Mouse (Mus musculus): ENCODE results near the gene Cfap43.

Gene Cfap43

DNA sequence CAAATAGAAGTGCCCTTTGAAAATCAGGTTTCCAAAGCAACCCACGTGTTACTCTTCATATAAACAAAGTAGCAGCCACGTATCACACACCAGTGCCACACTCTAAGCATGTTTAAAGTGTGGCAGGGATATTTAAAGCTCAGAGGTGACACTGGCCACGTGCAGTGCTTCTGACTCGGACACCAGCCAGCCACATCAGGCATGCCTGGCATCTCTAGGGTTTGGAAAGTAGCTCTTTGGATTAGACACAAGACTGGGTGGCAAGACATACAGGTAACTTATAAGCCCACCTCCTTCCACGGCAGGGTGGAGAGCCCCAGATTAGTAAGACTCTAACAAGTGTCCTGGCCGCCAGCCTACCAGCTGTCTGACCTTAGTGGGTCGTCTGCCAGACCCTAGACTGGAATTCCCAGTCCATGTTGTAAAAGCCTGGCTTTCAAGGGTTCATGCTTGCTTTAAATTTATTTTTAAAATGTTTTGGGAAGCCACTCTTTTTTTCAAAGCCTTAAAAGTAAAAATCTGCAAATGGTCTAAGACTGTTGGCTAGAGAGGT is 33.8 kb downstream of the Cfap43 start:
- DNase-seq (ENCODE audit: low spot score), result no peak

DNA sequence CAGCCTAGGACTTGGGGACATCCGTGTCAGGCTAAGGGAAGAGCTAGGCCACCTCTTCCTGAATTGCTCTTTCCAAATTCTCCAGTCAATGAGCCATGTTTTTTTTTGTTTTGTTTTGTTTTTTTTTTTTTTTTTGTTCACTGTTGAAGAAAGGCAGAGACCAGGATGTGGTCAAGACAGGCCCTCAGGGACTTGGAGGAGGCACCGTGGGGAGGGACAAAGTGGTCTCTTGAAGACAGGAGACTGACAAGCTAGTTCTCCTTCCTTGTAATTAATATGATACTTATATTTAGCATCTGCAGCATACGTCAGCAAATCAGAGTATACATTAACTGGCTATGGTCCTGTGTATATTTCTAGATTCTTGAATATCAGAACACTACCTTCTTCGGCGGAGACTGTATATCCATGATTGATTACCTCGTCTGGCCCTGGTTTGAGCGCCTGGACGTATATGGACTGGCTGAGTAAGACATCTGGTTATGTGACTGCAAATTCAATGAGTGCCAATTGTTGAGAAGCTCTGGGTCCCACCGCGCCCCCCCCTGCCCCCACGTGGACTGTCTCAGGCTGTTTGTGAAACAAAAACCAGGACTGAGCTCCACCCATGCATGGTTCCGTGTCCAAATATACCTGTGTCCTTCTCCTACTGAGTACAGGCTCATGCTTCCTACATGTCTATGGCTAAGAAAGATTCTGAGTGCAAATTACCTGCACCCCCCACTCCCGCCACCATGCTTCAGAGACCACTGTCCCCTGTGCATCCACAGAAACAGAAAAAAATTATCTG is 34.6 kb downstream of the Cfap43 start:
- DNase-seq (ENCODE audit: low spot score), result no peak

DNA sequence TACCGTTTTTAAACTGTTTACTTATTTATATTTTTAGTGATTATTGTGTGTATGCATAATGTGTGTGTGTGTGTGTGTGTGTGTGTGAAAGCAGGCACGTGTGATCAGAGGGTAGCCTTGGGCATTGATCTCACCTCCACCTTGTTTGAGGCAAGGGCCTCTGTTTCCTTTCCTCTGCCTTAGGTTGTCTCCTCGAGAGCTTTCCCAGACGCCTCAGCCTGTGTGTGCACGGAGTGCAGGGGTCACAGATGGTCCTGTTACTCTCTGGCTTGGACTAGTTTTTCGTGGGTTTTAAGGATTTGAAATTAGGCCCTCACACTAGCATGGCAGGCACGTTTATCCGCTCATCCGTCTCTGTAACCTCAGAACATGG is 36.2 kb downstream of the Cfap43 start:
- no peak for DNase-seq (ENCODE audit: low spot score)

DNA sequence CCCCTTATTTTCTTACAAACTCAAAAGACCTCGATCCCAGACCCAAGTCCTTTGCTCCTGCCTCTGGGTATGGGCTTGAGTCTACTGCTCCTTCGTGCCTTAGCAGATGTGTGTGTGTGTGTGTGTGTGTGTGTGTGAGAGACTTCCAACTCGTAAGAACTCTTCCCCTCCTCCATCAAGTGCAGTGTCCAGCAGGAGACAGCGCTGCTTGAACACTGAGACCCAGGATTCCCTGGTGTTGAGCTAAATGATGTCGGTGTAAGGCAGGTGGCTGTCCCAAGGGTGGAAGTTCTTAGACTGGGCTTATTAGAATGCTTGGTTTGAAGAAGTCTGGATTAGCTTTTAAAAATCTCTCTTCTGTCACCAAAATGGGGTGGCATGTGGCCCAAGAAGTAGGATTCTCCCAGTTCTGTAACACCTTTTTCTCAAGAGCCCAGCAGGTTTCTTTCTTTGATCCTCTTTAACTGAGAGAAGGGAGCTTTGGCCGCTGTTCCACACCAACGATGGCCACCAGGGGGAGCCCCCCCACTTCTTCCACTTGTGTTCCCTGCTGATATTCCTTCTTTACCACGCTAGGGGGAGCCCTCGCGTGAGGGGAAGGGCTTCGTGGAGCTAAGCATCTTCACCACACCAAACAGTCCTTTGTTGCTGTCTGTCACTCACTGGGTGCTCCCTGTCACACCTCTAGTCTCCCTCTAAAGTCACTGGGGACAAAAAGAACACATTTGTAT is 36.8 kb downstream of the Cfap43 start:
- peak; percentile 91 for DNase-seq (ENCODE audit: low spot score)

DNA sequence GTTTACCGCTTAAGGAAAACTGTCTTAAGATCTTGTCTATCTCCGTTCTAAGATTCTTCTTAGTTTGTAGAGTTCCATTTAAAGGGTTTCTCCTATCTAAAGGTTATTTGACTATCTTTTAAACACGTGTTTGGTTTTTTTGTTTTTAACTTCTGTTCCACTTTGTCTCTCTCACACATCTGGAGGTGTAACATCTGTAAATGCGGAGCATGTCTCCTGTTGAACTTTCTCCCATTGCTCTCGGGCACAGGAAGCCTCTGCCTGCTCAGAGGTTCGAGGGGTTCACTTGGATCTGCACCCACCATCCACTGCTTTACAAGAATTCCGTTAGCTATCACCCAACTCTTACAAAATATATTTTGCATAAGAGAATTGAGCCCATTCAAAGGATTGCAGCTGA is 37.5 kb downstream of the Cfap43 start:
- no peak for DNase-seq (ENCODE audit: low spot score)

DNA sequence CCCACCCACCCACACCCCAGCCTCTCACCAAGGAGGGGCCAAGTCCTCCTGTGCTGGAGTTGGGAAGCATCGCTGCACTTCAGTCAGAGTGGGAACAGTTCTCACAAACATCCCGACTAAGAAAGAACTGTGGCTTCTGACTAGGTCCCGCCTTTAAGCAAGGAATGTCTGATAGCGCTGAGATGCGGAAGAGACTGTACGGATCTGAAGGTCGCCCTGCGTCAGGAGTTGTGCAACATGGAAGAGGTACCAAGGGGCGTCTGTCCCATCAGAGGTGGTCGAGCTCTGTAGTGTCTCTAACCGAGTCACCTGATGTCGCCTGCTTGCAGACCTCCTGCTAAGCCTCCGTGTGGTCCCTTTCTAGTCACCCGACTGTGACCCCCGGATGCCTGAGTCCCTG is 42.8 kb downstream of the Cfap43 start:
- no peak for DNase-seq (ENCODE audit: low spot score)

DNA sequence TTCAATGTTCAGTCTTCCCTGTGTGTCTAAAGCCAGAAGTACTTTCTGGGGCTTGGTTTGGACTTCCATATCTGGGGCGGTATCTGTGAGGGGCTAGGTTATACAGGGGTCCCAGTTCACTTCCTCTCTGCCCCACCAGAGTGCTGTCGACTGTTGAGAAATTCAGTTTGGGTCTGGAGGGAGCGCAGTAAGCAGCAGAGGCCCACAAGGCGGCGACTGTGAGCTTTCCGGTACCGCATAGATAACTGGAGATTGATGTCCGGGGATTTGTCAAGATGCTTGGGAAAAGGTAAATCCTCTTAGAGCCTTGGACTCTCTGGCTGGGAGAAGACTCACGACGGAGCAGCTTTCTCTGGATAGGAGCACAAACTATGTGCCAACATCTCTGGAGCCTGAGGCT is 47.6 kb downstream of the Cfap43 start:
- DNase-seq (ENCODE audit: low spot score), result no peak

DNA sequence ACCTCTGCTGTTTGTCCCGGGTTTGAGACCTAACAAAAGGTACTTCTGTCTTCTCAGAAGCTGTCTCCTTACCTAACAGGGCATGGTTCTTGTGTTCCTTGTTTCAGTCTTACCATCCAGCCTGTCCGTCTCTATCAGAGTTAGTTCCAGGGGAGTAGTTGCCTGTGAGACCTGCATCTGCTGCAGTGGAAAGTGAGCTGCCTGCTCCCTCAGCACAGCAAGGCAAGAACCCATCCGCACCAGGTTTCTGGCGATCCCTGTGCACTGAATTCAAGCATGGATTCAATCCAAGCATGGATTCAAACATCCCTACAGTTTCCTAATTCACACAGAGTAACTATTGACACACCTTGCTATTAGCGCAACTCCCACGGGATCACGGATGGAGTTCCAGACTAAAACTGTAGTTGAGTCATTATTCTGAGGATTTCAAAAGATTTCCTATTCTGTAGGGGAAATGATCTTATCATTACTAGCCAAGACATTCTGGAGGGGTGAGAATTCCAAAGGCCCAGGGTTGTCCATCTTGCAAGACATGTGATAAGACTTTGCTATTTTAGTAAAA is 48.9 kb downstream of the Cfap43 start:
- no peak for DNase-seq (ENCODE audit: low spot score)

DNA sequence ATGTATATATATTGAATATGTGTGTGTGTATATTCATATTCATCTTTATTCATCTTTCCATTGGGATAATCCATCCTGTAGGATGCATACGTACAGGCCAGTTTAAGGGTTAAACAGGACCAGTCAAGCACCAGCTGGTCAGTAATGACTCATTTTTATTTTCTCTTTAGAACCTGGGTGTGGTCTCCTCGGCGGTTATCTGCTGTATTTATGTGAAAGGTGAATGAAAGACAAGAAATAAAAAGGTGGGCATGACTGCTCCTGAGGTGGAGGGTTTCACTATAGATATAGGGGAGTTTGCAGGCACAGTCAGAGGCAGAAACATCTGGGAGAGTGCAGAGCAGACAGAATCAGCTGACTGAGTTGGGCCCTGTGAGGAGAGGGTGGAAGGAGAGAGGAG is 49.6 kb downstream of the Cfap43 start:
- DNase-seq (ENCODE audit: low spot score), result no peak

DNA sequence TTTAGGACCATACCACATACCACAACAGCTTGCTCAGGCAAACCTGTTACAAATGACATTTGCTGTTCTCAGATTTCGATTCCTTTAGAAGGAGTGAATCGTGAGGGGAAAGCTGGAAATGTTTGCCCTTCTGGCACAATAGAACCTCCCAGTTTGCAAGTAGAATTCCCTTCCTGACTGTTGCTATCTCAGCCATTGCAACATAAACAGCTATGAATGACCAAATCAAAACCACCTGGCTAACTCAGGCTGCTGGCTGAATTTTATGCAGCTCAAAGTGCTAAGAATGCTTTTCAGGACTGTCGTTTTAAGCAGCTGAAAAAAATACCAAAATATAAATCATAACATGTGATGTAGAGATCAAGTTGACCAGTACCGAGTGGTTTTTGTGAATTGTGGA is 50.1 kb downstream of the Cfap43 start:
- DNase-seq (ENCODE audit: low spot score), result no peak

DNA sequence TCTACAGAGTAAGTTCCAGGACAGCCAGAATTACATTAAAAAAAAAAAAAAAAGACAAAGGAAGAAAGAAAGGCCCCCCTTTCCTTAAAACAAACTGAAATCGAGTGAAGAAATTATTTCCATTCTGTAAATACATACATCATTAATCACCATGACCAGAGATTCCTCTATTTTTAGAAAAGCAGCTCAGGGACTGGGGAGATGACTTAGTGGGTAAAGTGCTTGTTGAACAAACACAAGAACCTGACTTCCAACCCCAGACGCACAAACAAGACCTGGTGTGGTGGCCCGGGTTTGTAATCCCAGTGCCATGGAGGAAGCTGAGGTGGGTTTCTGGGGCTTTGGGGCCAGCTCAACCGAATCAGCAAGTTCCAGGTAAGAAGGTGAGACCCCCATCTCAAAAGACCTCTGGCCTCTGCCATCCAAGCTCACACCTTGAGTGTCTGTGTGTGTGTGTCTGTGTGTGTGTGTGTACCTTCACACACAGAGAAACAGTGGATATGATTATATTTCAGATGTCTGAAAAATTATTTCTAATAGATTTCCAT is 51.4 kb downstream of the Cfap43 start:
- peak; percentile 21 for DNase-seq (ENCODE audit: low spot score)

DNA sequence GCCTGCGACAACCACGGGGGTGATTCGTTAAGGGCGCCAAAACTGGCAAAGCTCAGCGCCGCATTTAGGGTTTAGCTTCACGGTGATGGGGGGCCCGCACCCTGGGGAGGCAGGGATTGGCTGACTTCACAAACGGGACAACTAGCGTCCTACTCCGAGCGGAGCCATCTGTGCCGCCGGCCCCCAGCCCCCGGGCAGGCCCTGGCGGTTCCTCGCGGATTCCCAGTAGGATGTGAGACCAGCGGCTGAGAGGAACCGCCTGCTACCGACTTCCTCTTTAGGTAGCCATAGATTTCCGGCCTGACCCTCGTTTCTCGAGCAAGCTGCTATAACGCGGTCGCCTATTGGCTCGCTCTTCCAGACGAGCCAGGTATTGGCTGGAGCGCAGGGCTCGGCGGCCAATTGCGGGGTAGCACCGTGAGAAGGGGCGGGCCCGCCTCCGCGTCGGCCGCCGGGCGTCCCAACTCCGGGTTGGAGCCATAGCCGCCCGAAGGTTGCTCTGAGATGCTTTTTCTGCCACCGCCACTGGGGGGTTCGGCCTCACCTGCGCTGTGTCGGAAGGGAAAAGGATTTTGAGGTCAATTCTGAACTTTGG is 53.6 kb downstream of the Cfap43 start, which contains the start of gene Gsto2:
TSS of gene Gsto2 (plus strand) at position 182 of the 595 bp plus-strand sequence.
- DNase-seq (ENCODE audit: low spot score), result peak; percentile 93

DNA sequence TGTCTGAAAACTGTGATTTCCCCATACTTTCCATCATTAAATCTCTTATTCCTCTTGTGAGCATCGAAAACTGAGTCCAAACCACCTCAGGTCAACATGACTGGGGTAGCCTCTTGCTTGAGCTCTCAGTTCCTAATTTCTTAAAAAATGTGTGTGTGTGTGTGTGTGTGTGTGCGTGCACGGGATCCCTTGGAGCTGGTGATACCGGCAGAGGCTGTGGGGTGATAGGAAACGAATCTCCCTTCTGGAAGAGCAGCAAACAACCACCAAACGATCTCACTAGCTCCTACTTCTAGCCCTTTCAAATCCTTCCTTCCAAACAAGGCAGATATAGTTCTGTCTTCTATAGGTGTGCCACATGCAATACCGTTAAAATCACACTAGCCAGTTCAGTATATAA is 54.4 kb downstream of the Cfap43 start:
- no peak for DNase-seq (ENCODE audit: low spot score)

DNA sequence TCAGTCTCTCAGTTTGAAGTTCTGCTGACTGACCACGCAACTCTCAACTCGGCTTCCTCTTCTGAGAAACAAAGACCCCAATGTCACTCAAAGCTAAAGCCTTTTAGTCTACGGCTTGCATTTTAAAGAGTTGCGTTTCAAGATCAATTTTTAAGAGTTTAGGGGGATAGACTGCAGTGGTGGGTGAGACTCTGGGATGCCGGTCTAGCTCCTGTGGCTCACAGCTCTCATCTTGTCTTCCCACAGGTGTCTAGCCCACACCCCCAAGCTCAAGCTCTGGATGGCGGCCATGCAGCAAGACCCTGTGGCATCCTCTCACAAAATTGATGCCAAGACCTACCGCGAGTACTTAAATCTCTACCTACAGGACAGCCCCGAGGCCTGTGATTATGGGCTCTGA is 55.0 kb downstream of the Cfap43 start:
- DNase-seq (ENCODE audit: low spot score), result no peak

DNA sequence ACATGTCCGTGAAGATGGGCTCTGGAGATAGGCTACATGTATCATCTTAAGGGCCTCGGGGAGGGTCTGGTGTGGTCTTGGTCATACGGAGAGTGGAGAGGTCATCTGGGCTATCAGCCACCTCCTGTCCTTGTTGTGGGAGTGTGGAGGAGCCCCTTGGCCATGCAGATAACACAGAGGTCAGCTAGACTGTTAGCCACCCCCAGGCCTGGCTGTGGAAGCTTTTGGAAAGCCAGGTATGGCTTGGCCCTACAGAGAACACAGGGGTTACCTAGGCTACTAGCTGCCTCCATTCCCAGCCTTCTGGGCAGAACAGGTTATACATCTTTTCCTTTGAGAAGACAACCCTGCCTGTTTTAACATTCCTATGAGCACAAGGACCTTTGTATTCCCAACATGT is 56.5 kb downstream of the Cfap43 start:
- no peak for DNase-seq (ENCODE audit: low spot score)

DNA sequence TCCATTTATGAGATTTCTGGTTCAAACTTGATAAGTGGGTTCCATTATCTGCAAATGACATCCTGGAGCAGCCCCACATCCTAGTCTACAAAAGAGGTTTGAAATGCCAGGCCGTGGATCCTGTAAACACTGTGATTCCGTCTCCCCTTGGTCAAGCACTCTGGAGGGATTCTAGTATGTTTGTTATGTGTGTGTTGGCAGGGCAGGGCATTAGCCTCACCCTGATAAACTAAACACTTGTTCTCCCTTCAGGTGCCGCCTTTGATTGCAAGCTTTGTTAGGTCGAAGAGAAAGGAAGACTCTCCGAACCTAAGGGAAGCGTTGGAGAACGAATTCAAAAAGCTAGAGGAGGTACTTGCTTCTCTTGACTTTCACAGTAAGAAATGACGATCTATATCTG is 59.9 kb downstream of the Cfap43 start:
- DNase-seq (ENCODE audit: low spot score), result no peak

DNA sequence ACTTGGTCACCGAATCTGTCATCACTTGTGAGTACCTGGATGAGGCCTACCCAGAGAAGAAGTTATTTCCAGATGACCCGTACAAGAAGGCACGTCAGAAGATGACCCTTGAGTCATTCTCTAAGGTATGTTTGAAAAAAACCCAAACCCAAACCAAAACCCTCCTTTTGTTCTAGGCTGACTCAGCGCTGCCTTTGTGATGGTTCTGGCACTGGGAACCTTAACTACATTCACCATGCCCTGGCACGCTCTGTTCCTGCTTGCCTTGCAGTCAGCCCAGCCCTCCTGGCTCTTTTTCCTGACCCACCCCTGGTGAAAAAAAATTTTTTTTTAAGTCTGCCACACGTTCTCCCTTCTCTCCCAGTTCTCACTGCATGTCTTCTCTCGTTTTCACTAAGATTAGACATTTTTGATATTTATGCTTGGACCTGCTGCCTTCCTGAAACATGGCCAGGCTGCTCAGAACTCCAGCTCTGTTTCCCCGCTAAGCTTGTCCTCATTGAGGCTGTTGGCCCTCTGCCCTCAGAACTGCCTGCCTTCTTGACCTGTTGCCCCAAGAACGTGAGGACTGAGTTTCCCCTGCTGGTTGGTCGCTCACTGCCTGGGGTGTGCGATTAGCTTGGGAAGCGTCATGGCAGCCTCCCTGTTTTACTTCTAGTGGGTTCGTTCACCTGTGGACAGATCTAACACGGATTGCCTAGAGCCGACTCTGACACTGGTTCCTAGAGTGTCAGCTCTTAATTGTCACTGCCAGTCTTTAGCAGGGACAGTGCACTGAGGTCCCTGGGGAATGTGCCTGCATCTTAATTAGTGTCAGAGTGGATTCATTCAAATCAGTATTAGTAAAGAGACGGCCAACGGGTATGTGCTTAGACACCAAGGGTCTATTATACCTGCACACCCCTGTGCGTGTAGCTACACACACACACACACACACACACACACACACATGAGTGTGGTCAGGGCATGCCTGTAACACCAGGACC is 60.8 kb downstream of the Cfap43 start:
- DNase-seq (ENCODE audit: low spot score), result no peak

DNA sequence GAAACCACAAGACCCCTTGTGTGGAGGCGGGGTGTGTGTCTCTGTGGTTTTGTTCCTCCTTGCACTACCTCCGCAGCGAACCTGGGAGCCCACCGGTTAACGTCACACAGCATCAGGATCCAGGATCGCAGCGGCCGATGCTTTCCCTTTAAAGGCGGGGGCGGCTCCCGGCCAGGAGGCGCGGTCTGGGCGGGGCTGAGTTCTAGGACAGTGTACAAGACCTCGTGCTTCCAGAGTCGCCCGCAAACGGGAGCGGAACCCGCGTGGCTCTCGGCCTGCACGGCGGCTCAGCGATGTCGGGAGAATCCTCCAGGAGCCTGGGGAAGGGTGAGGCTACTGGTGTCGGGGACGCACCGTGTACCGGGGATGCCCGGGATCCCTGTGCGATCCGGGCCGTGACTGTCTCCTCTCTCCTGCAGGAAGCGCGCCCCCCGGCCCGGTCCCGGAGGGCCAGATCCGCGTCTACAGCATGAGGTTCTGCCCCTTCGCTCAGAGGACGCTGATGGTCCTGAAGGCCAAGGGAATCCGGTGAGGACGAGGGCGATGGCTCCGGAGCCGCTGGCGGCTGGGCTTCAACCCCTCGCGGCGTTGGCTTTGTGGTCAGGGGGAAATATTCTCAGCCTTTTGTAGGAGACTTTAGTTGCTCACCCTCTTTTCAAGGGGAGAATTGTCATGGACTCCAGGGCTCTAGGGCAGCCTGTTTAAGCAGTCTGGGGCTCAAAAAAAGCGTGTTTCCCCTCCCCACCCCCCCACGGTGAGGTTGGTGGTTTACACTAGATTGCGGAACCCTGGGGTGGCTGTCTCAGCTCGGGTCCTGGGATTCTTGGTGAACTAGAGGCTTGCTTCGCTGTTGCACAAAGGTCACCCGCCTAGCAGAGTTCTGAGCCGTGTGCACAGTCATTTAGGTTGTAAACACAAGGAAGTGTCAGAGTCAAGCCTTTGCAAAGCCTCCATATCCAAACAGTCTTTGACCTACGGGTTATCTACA is 64.0 kb downstream of the Cfap43 start, which contains the start of gene Gsto1:
TSS of gene Gsto1 (plus strand) at position 175 of the 988 bp plus-strand sequence.
- peak; percentile 94 for DNase-seq (ENCODE audit: low spot score)

DNA sequence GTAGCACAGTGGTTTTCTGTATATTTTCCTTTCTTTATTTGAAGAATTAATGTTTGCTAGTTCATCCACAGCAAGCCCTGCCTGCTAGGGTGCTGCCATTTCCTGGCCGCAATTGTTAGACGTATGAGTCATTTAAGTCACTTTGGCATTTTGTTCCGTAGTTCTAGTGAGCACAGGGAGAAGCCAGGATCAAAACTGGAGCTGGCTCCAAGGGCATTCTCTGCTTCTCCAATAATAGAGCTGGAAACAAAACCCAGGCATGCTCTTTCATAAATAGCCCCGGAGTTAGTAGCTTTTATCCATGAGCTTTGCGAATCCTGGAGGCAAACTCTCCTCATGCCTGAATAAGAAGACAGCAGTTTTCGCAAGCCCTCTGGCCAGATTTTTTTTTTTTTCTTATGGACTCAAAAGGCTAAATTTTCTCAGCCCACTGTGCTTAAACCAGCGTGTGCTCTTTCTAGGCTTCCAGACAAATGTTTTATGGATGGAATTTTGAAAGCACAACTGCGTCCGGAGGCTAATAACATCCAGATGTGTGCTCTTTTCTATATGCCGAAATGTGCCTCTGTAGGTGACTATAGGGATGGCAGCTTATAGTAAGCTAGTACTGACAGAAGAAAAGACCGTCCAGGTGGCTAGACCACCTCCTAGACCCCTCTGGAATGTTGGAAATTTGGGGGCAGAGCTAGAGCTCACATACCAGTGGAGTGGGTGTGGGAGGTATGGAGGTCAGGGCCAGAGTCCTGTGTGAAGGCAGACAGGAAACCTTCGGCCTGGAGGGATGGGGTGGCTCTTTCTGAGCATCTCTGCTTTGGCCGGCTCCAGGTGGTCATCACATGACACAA is 64.9 kb downstream of the Cfap43 start:
- DNase-seq (ENCODE audit: low spot score), result no peak

Measured in testis, postnatal 10 days (tissue).